Mouse (Mus musculus) intestine, postnatal 0 days (tissue): ENCODE measurements at regions not wholly inside any gene's neighbourhood (a gene's known extent, or its start where the extent isn't known, plus 50 kb on each side); places are given as distances from the start of the nearest gene placed in this dataset.

ENCODE experiments used
- ATAC-seq: fragments of 200-750 bp; cut with Nextera tagmentation; 2 replicates; pipeline ENCODE4 v1.8.0; 2017; ENCODE audit warnings: mild to moderate bottlenecking, moderate TSS enrichment, moderate library complexity
- H3K27ac ChIP-seq: fragments of 300-500 bp; sonication (generic); 2 replicates; pipeline ENCODE4 v1.5.1; 2014; ENCODE audit warnings: mild to moderate bottlenecking, low read depth, low read length, moderate library complexity
- H3K27me3 ChIP-seq: fragments of 300-500 bp; sonication (generic); replicated peaks from 2 replicates; pipeline ENCODE4 v1.6.1; 2014; ENCODE audit warnings: low read length, mixed read lengths; ENCODE audit not compliant: control insufficient read depth, insufficient read depth
- H3K36me3 ChIP-seq: fragments of 300-500 bp; sonication (generic); 2 replicates; pipeline ENCODE4 v1.6.1; 2014; ENCODE audit warnings: mild to moderate bottlenecking, moderate library complexity; ENCODE audit not compliant: control insufficient read depth, insufficient read depth
- H3K4me1 ChIP-seq: fragments of 300-500 bp; sonication (generic); replicated peaks from 2 replicates; pipeline ENCODE4 v1.6.1; 2014; ENCODE audit warnings: antibody characterized with exemption, low read length, mixed read lengths; ENCODE audit not compliant: control insufficient read depth, insufficient read depth
- H3K4me2 ChIP-seq: fragments of 300-500 bp; sonication (generic); replicated peaks from 2 replicates; pipeline ENCODE4 v1.6.1; 2014; ENCODE audit warnings: low read depth, mild to moderate bottlenecking, moderate library complexity
- H3K4me3 ChIP-seq: fragments of 300-500 bp; sonication (generic); 2 replicates; pipeline ENCODE4 v1.5.1; 2014; ENCODE audit warnings: low read depth, low read length
- H3K9ac ChIP-seq: fragments of 300-500 bp; sonication (generic); 2 replicates; pipeline ENCODE4 v1.6.1; 2014; ENCODE audit warnings: mild to moderate bottlenecking, low read depth, low read length
- H3K9me3 ChIP-seq: fragments of 300-500 bp; sonication (generic); 2 replicates; pipeline ENCODE4 v1.6.1; 2016; ENCODE audit warnings: mixed run types; ENCODE audit not compliant: control insufficient read depth
- CTCF ChIP-seq: sonication (generic); IDR thresholded peaks from 2 replicates; pipeline ENCODE4 v1.5.1; 2016; ENCODE audit warnings: low read depth, mild to moderate bottlenecking, control low read depth, antibody characterized with exemption, moderate library complexity
- WGBS: fragments of 180-500 bp; shearing (Covaris S2); extraction: QIAGEN DNeasy Blood & Tissue Kit; methylation state at CpG from one replicate; pipeline ENCODE4 v1.1.7; 2014; 5-methylcytosine and 5-hydroxymethylcytosine counted together

DNA sequence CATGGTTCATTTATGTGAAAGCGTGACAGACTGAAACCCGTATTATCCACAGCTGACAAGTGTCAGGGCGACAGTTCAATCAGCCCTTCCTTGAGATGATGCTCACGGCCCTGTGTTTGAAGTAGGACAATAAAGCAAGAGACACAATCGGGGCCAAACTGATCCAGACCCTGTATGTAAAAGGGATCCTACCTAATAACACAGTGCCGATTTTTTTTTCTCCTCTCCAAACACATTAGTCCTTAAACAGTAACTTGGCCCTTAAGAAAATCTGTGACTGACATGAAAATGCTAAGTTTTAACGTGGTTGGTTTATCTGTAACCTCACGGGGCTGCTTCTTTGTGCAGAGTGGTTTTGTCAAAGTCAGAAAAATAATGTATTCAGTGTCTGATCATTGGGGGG lies 425.9 kb upstream of the Smim15 start:
- Histone ChIP-seq H3K9me3 (no peaks in the 10 kb centered on the region), H3K4me2 (no peak overlapping the region), H3K27ac (no peak overlapping the region), H3K4me3 (no peak overlapping the region), H3K36me3 (no peaks in the 10 kb centered on the region), H3K27me3 (no peaks in the 10 kb centered on the region), H3K4me1 (no peaks in the 10 kb centered on the region), H3K9ac (no peak overlapping the region)
- no peak for TF ChIP-seq CTCF
- no peak for ATAC-seq
- 57% methylated on average over 8 of the region's 8 CpGs for WGBS

DNA sequence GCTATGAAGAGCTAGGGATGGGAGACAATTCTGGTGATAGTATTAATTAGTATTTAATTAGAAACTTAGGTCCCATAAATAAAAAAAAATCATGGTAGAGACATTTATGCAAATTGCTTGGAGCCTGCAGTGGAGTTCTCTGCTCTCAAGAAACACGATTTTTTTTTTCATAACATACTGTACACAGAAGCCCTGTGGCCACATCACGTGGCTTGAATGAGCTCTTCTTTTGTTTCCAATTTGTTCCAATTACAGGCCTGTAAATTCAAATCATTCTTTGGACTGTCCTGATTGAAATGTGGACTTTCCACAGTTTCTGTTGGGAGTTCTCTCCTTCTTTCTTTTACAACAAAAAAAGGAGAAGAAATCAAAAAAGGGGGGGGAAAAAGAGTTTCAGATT lies 426.7 kb upstream of the Smim15 start:
- ATAC-seq = no peak
- H3K27ac ChIP-seq = no peak overlapping the region
- 70% methylated on average over 2 of the region's 2 CpGs for WGBS

DNA sequence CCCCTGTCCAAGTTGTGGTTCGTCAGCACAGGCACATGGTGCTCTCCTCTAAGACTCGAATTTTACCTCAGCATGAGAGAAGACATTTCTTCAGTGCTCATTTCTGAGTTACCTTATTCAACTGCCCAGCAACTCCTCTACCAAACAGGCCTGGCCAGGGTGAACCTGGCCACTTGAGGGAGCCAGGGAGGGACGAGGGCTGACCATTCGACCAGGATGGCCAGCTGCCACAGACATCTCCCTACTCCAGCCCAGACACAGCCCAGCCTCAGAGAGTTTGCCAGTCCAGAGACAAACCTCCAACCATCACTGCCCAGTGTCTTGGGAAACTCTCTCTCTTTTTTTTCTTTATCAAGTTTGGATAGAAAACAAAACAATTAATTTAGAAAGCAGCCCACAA lies 427.5 kb upstream of the Smim15 start:
- Histone ChIP-seq H3K4me2 (no peak overlapping the region), H3K27ac (no peak overlapping the region), H3K9ac (no peak overlapping the region), H3K36me3 (no peaks in the 10 kb centered on the region), H3K27me3 (no peaks in the 10 kb centered on the region), H3K4me1 (no peaks in the 10 kb centered on the region), H3K9me3 (no peaks in the 10 kb centered on the region), H3K4me3 (no peak overlapping the region)
- TF ChIP-seq CTCF = peak; percentile 28; the same call in 1 of the 2 replicates
- WGBS = 69% methylated on average over 4 of the region's 4 CpGs
- no peak for ATAC-seq

More for the DNA sequence above, 426.7 kb upstream of the Smim15 start:
- H3K27me3 ChIP-seq = no peaks in the 10 kb centered on the region
- no peak overlapping the region for H3K9ac ChIP-seq
- no peak for TF ChIP-seq CTCF
- no peaks in the 10 kb centered on the region for H3K36me3 ChIP-seq
- H3K4me1 ChIP-seq = no peaks in the 10 kb centered on the region
- H3K9me3 ChIP-seq = no peaks in the 10 kb centered on the region
- no peak overlapping the region for H3K4me3 ChIP-seq
- no peak overlapping the region for H3K4me2 ChIP-seq

DNA sequence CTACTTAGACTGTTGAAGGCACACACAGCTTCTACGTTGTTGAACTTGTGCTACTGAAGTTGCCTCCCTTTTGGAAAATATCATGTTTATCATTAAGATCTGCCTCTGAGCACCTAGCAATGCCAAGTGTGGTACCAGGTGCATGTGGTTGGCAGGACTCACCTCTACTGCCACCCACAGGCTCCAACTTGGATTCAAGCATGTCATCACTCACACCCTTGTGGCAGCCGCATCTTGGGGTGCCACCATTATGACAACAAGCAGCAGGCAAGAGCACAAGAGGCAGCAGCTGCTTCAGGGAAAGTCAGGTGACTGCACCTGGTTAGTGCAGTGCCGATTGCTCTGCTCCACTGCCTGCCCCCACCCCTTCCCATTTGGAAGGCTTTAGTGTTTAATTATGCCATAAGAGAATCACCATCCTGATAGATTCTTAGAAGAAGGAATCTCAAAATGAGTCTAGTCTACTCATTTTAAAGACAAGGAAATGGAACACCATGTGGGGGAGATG lies 435.2 kb upstream of the Smim15 start:
- no peaks in the 10 kb centered on the region for H3K27me3 ChIP-seq
- H3K4me2 ChIP-seq = no peak overlapping the region
- H3K4me3 ChIP-seq = no peak overlapping the region
- no peak for TF ChIP-seq CTCF
- no peak overlapping the region for H3K27ac ChIP-seq
- H3K9ac ChIP-seq = no peak overlapping the region
- WGBS = 73% methylated on average over 3 of the region's 3 CpGs
- no peaks in the 10 kb centered on the region for H3K4me1 ChIP-seq
- H3K36me3 ChIP-seq = no peaks in the 10 kb centered on the region
- no peaks in the 10 kb centered on the region for H3K9me3 ChIP-seq
- ATAC-seq = no peak

DNA sequence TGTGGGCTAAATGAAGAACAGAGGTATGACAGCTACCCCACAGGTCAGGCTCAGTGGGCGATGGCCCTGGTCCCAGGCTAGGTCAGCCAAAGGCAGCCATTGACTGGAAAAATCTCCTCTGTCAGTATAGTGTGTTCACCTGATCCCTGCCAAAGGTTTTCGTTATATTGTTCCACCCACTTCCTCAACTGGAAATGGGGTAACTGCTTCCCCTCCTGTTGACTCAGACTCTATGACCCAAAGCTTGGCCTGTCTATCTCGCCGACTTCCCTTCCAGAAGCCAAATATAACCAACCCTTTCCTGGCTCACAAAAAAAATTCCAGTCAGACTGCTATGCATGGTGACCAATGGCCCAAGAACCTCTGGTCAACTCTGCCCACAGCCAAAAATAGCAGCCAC lies 437.0 kb upstream of the Smim15 start:
- WGBS = 85% methylated on average over 4 of the region's 4 CpGs
- Histone ChIP-seq H3K4me1 (no peaks in the 10 kb centered on the region), H3K27ac (no peak overlapping the region), H3K27me3 (no peaks in the 10 kb centered on the region), H3K4me2 (no peak overlapping the region), H3K4me3 (no peak overlapping the region), H3K9ac (no peak overlapping the region), H3K9me3 (no peaks in the 10 kb centered on the region), H3K36me3 (no peaks in the 10 kb centered on the region)
- no peak for ATAC-seq
- no peak for TF ChIP-seq CTCF

DNA sequence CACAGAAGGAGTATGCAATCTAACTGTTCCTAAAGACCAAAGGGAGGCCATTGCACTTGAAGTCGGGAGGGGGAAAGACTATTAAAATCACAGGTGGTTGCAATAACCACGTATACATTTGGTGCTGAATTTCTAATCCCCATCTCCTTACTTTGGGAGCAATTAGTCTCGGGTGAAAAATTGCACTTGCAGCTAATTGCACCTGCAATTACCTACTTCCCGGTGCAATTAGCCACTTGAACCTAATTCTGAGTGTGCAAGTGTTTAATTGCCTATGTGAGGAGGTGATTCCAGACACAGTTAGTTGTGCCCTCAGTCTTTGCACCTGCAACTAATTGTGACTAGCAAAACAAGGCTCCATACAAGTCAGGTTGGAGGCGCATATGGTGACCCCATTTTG lies 442.1 kb upstream of the Smim15 start:
- TF ChIP-seq CTCF = no peak
- no peaks in the 10 kb centered on the region for H3K4me1 ChIP-seq
- H3K27ac ChIP-seq = no peak overlapping the region
- H3K9ac ChIP-seq = no peak overlapping the region
- no peaks in the 10 kb centered on the region for H3K9me3 ChIP-seq
- no peaks in the 10 kb centered on the region for H3K36me3 ChIP-seq
- H3K27me3 ChIP-seq = no peaks in the 10 kb centered on the region
- ATAC-seq = no peak
- 69% methylated on average over 5 of the region's 5 CpGs for WGBS
- H3K4me3 ChIP-seq = no peak overlapping the region
- H3K4me2 ChIP-seq = no peak overlapping the region

DNA sequence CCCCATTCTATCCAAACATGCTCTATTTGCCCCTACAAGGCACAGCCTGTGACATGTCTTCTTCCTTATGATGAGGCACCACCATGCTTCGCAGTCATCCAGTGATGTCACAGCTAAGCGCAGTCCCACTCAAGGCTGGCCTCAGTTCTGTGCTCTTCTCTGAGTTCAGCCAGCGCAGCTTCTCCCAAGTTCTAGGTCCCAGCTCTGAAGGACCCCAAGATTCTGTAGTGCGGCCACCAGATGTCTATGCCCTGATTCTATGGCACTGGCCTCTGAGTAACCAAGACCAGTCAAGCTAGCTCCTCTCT lies 443.2 kb upstream of the Smim15 start:
- no peaks in the 10 kb centered on the region for H3K27me3 ChIP-seq
- no peaks in the 10 kb centered on the region for H3K4me1 ChIP-seq
- H3K4me3 ChIP-seq = no peak overlapping the region
- no peak for TF ChIP-seq CTCF
- H3K36me3 ChIP-seq = no peaks in the 10 kb centered on the region
- WGBS = 82% methylated on average over 4 of the region's 4 CpGs
- H3K27ac ChIP-seq = no peak overlapping the region
- H3K9me3 ChIP-seq = no peaks in the 10 kb centered on the region
- H3K4me2 ChIP-seq = peak overlapping the region; percentile 32
- no peak for ATAC-seq
- H3K9ac ChIP-seq = no peak overlapping the region
